Comparison of ENCODE assay signal across 8 mouse cellular contexts in genomic region chr15:82339150-82339549, GRCm38 (mm10). TPM values are rescaled to one million over a fixed set of nuclear protein-coding genes. Genes with fewer than 3 reads are reported as not detected.
DNase-seq lines count a peak whose midpoint lies in the region; ATAC-seq and TF ChIP-seq lines count a peak whose summit lies in the region.

No protein-coding gene starts in this region.

- H3K4me3 ChIP-seq in kidney, postnatal 0 days (replicated peaks; ENCODE audit: low read depth, low read length) = peak overlapping the region; percentile 63
- H3K4me3 ChIP-seq in embryonic facial prominence, embryonic 12.5 days = peak overlapping the region; percentile 48
- H3K4me3 ChIP-seq in hindbrain, embryonic 16.5 days (ENCODE audit: low read length) = peak overlapping the region; percentile 47
- H3K4me3 ChIP-seq in midbrain, embryonic 16.5 days (ENCODE audit: low read depth, low read length) = peak overlapping the region; percentile 65

- H3K9me3 ChIP-seq in kidney, postnatal 0 days (replicated peaks; ENCODE audit: low read length) = no peaks in the 10 kb centered on the region
- H3K9me3 ChIP-seq in embryonic facial prominence, embryonic 12.5 days = no peaks in the 10 kb centered on the region
- no peaks in the 10 kb centered on the region for H3K9me3 ChIP-seq in hindbrain, embryonic 16.5 days (ENCODE audit: control insufficient read depth, low read length)
- H3K9me3 ChIP-seq in midbrain, embryonic 16.5 days (replicated peaks; ENCODE audit: control insufficient read depth, low read length, poor library complexity, severe bottlenecking) = no peaks in the 10 kb centered on the region

- H3K27me3 ChIP-seq in kidney, postnatal 0 days (ENCODE audit: insufficient read depth, low read length) = no peaks in the 10 kb centered on the region
- no peaks in the 10 kb centered on the region for H3K27me3 ChIP-seq in embryonic facial prominence, embryonic 12.5 days
- H3K27me3 ChIP-seq in hindbrain, embryonic 16.5 days (replicated peaks; ENCODE audit: control insufficient read depth, insufficient read depth, low read length) = peaks cover 10% of the 10 kb centered on the region
- peaks cover 7% of the 10 kb centered on the region for H3K27me3 ChIP-seq in midbrain, embryonic 16.5 days (ENCODE audit: control insufficient read depth, insufficient read depth, low read depth, low read length)

- H3K27ac ChIP-seq in kidney, postnatal 0 days = peak overlapping the region; percentile 67; the same call in 1 of the 2 replicates
- no peak overlapping the region for H3K27ac ChIP-seq in embryonic facial prominence, embryonic 12.5 days
- no peak overlapping the region for H3K27ac ChIP-seq in hindbrain, embryonic 16.5 days (ENCODE audit: low read depth, low read length)
- H3K27ac ChIP-seq in midbrain, embryonic 16.5 days (ENCODE audit: low read length) = no peak overlapping the region

- TF ChIP-seq CTCF in kidney, postnatal 0 days (IDR thresholded peaks at IDR 0.05; ENCODE audit: low read depth) = no peak

- H3K4me1 ChIP-seq in kidney, postnatal 0 days (replicated peaks; ENCODE audit: insufficient read depth, low read length) = peaks cover 30% of the 10 kb centered on the region
- peaks cover 31% of the 10 kb centered on the region for H3K4me1 ChIP-seq in embryonic facial prominence, embryonic 12.5 days
- peaks cover 15% of the 10 kb centered on the region for H3K4me1 ChIP-seq in hindbrain, embryonic 16.5 days (ENCODE audit: control insufficient read depth, insufficient read depth, low read depth, low read length)
- H3K4me1 ChIP-seq in midbrain, embryonic 16.5 days (ENCODE audit: control insufficient read depth, insufficient read depth, low read length) = peaks cover 12% of the 10 kb centered on the region

- peaks cover 12% of the 10 kb centered on the region for H3K36me3 ChIP-seq in kidney, postnatal 0 days (ENCODE audit: insufficient read depth, low read length)
- H3K36me3 ChIP-seq in embryonic facial prominence, embryonic 12.5 days = peaks cover 21% of the 10 kb centered on the region
- H3K36me3 ChIP-seq in hindbrain, embryonic 16.5 days (ENCODE audit: control insufficient read depth, insufficient read depth, low read length) = peaks cover 3% of the 10 kb centered on the region; the same call in 1 of the 2 replicates
- H3K36me3 ChIP-seq in midbrain, embryonic 16.5 days (ENCODE audit: control insufficient read depth, insufficient read depth, low read length) = no peaks in the 10 kb centered on the region

- no peak for DNase-seq in kidney, postnatal 0 days (ENCODE audit: low spot score)
- no peak for DNase-seq in kidney, postnatal 36 days
- no peak for DNase-seq in layer of hippocampus, adult 11-12 months (ENCODE audit: low spot score)
- no peak for DNase-seq in adrenal gland, postnatal 36 days
- no peak for DNase-seq in layer of hippocampus, adult 9-11 months

- peak overlapping the region; percentile 64 for H3K4me2 ChIP-seq in kidney, postnatal 0 days (ENCODE audit: low read length)
- peak overlapping the region; percentile 63 for H3K4me2 ChIP-seq in embryonic facial prominence, embryonic 12.5 days (replicated peaks)
- H3K4me2 ChIP-seq in hindbrain, embryonic 16.5 days (ENCODE audit: low read length) = peak overlapping the region; percentile 76
- peak overlapping the region; percentile 72 for H3K4me2 ChIP-seq in midbrain, embryonic 16.5 days (ENCODE audit: low read length)

- 57% methylated on average over 10 of the region's 10 CpGs for WGBS in kidney, postnatal 0 days
- 55% methylated on average over 10 of the region's 10 CpGs for WGBS in embryonic facial prominence, embryonic 12.5 days
- 52% methylated on average over 10 of the region's 10 CpGs for WGBS in hindbrain, embryonic 16.5 days
- 58% methylated on average over 10 of the region's 10 CpGs for WGBS in midbrain, embryonic 16.5 days

- H3K9ac ChIP-seq in kidney, postnatal 0 days (ENCODE audit: low read depth, low read length) = peak overlapping the region; percentile 70; the same call in 1 of the 2 replicates
- H3K9ac ChIP-seq in embryonic facial prominence, embryonic 12.5 days = peak overlapping the region; percentile 60; the same call in 1 of the 2 replicates
- H3K9ac ChIP-seq in hindbrain, embryonic 16.5 days (ENCODE audit: low read depth, low read length) = peak overlapping the region; percentile 53
- H3K9ac ChIP-seq in midbrain, embryonic 16.5 days (ENCODE audit: low read depth, low read length) = peak overlapping the region; percentile 79

- ATAC-seq in kidney, postnatal 0 days (replicated peaks; ENCODE audit: low FRiP score, low read depth) = no peak
- ATAC-seq in embryonic facial prominence, embryonic 12.5 days (ENCODE audit: insufficient number of reproducible peaks, insufficient read depth, low FRiP score, low TSS enrichment) = no peak
- ATAC-seq in hindbrain, embryonic 16.5 days = no peak
- ATAC-seq in midbrain, embryonic 16.5 days = no peak

RNA-seq across cellular contexts. Expression of gene Smdt1, which starts 0.4 kb away (rescaled TPM):
- polyA plus RNA-seq in kidney, postnatal 0 days (2015; fragmentation: Nextera tagmentation; extraction: Ambion mirVana) = 375 and 378 TPM in 2 replicates
- 227 and 245 TPM in 2 replicates for polyA plus RNA-seq in embryonic facial prominence, embryonic 12.5 days (2016; fragmentation: Nextera tagmentation; extraction: Ambion mirVana)
- 354 and 397 TPM in 2 replicates for polyA plus RNA-seq in hindbrain, embryonic 16.5 days (2015; fragmentation: Nextera tagmentation; extraction: Ambion mirVana)
- 300 and 320 TPM in 2 replicates for polyA plus RNA-seq in midbrain, embryonic 16.5 days (2015; fragmentation: Nextera tagmentation; extraction: Ambion mirVana)
- 100 to 1,000 TPM; 166 to 186 TPM for total RNA-seq in adrenal gland, postnatal 36 days (2021)

RNA-seq across cellular contexts. Expression of gene Pheta2, which starts 0.4 kb away (rescaled TPM):
- polyA plus RNA-seq in kidney, postnatal 0 days (2015; fragmentation: Nextera tagmentation; extraction: Ambion mirVana) = 7.4 and 8.4 TPM in 2 replicates
- 10.3 and 11.2 TPM in 2 replicates for polyA plus RNA-seq in embryonic facial prominence, embryonic 12.5 days (2016; fragmentation: Nextera tagmentation; extraction: Ambion mirVana)
- polyA plus RNA-seq in hindbrain, embryonic 16.5 days (2015; fragmentation: Nextera tagmentation; extraction: Ambion mirVana) = 1.6 and 2.1 TPM in 2 replicates
- 1.1 and 1.5 TPM in 2 replicates for polyA plus RNA-seq in midbrain, embryonic 16.5 days (2015; fragmentation: Nextera tagmentation; extraction: Ambion mirVana)
- total RNA-seq in adrenal gland, postnatal 36 days (2021) = 1 to 10 TPM in 1 of 2 experiments, under 1 TPM in 1; 0.59 to 1.1 TPM

RNA-seq across cellular contexts. Expression of gene Naga, which starts 0.4 kb away (rescaled TPM):
- 95.0 and 101 TPM in 2 replicates for polyA plus RNA-seq in kidney, postnatal 0 days (2015; fragmentation: Nextera tagmentation; extraction: Ambion mirVana)
- polyA plus RNA-seq in embryonic facial prominence, embryonic 12.5 days (2016; fragmentation: Nextera tagmentation; extraction: Ambion mirVana) = 36.8 and 38.1 TPM in 2 replicates
- polyA plus RNA-seq in hindbrain, embryonic 16.5 days (2015; fragmentation: Nextera tagmentation; extraction: Ambion mirVana) = 32.8 and 32.9 TPM in 2 replicates
- 23.8 and 28.0 TPM in 2 replicates for polyA plus RNA-seq in midbrain, embryonic 16.5 days (2015; fragmentation: Nextera tagmentation; extraction: Ambion mirVana)
- 10 to 100 TPM; 59.1 to 68.1 TPM for total RNA-seq in adrenal gland, postnatal 36 days (2021)

RNA-seq across cellular contexts. Expression of gene Ndufa6, which starts 15.0 kb away (rescaled TPM):
- 793 and 923 TPM in 2 replicates for polyA plus RNA-seq in kidney, postnatal 0 days (2015; fragmentation: Nextera tagmentation; extraction: Ambion mirVana)
- 281 and 295 TPM in 2 replicates for polyA plus RNA-seq in embryonic facial prominence, embryonic 12.5 days (2016; fragmentation: Nextera tagmentation; extraction: Ambion mirVana)
- 345 and 392 TPM in 2 replicates for polyA plus RNA-seq in hindbrain, embryonic 16.5 days (2015; fragmentation: Nextera tagmentation; extraction: Ambion mirVana)
- 321 and 346 TPM in 2 replicates for polyA plus RNA-seq in midbrain, embryonic 16.5 days (2015; fragmentation: Nextera tagmentation; extraction: Ambion mirVana)
- total RNA-seq in adrenal gland, postnatal 36 days (2021) = 100 to 1,000 TPM; 439 to 578 TPM

RNA-seq across cellular contexts. Expression of gene Wbp2nl, which starts 40.4 kb away (rescaled TPM):
- polyA plus RNA-seq in kidney, postnatal 0 days (2015; fragmentation: Nextera tagmentation; extraction: Ambion mirVana) = 0.11 and 0.31 TPM in 2 replicates
- 0.12 TPM in 1 of 2 replicates, not detected in the other for polyA plus RNA-seq in embryonic facial prominence, embryonic 12.5 days (2016; fragmentation: Nextera tagmentation; extraction: Ambion mirVana)
- 0.10 TPM in 1 of 2 replicates, not detected in the other for polyA plus RNA-seq in hindbrain, embryonic 16.5 days (2015; fragmentation: Nextera tagmentation; extraction: Ambion mirVana)
- polyA plus RNA-seq in midbrain, embryonic 16.5 days (2015; fragmentation: Nextera tagmentation; extraction: Ambion mirVana) = 0.25 TPM in 1 of 2 replicates, not detected in the other
- total RNA-seq in adrenal gland, postnatal 36 days (2021) = not detected
